Mouse (Mus musculus) embryonic facial prominence, embryonic 14.5 days (tissue): ENCODE measurements around the gene Prune2. TPM values are rescaled to one million over a fixed set of nuclear protein-coding genes. Genes with fewer than 3 reads are reported as not detected.

ENCODE experiments used
- ATAC-seq: fragments of 200-750 bp; cut with Nextera tagmentation; 2 replicates; pipeline ENCODE4 v1.8.0; 2017; ENCODE audit warnings: low read depth, moderate number of reproducible peaks, moderate TSS enrichment
- DNase-seq: peaks from one replicate; pipeline ENCODE4 v3.0.0-alpha.2; 2015; ENCODE audit warnings: low spot score
- H3K27ac ChIP-seq: fragments of 300-500 bp; sonication (generic); replicated peaks from 2 replicates; pipeline ENCODE4 v1.5.1; 2014; ENCODE audit warnings: low read depth, mild to moderate bottlenecking, low read length, moderate library complexity
- H3K27me3 ChIP-seq: fragments of 300-500 bp; sonication (generic); replicated peaks from 2 replicates; pipeline ENCODE4 v1.6.1; 2014; ENCODE audit warnings: low read length; ENCODE audit not compliant: control insufficient read depth, insufficient read depth
- H3K36me3 ChIP-seq: fragments of 300-500 bp; sonication (generic); 2 replicates; pipeline ENCODE4 v1.6.1; 2014; ENCODE audit warnings: low read length, mixed read lengths; ENCODE audit not compliant: control insufficient read depth, insufficient read depth
- H3K4me1 ChIP-seq: fragments of 300-500 bp; sonication (generic); 2 replicates; pipeline ENCODE4 v1.6.1; 2014; ENCODE audit warnings: antibody characterized with exemption, low read length; ENCODE audit not compliant: control insufficient read depth, insufficient read depth
- H3K4me2 ChIP-seq: fragments of 300-500 bp; sonication (generic); 2 replicates; pipeline ENCODE4 v1.6.1; 2014; ENCODE audit warnings: low read depth, mild to moderate bottlenecking, low read length, moderate library complexity, mixed read lengths
- H3K4me3 ChIP-seq: fragments of 300-500 bp; sonication (generic); 2 replicates; pipeline ENCODE4 v1.5.1; 2014; ENCODE audit warnings: low read depth, mild to moderate bottlenecking, low read length
- H3K9ac ChIP-seq: fragments of 300-500 bp; sonication (generic); 2 replicates; pipeline ENCODE4 v1.6.1; 2014; ENCODE audit warnings: low read depth, mild to moderate bottlenecking, low read length, moderate library complexity, mixed read lengths
- H3K9me3 ChIP-seq: fragments of 300-500 bp; sonication (generic); 2 replicates; pipeline ENCODE4 v1.6.1; 2016; ENCODE audit warnings: low read length; ENCODE audit not compliant: control insufficient read depth
- WGBS: fragments of 180-500 bp; shearing (Covaris S2); extraction: QIAGEN DNeasy Blood & Tissue Kit; methylation state at CpG from one replicate; pipeline ENCODE4 v1.1.7; 2014; 5-methylcytosine and 5-hydroxymethylcytosine counted together
- polyA plus RNA-seq: library from polyadenylated mRNA; unstranded; fragments of >200 nt; fragmentation: Nextera tagmentation; extraction: Ambion mirVana; gene quantifications from 2 replicates; pipeline ENCODE4 v1.2.1, GENCODE M21; 2014

Prune2 gene
- polyA plus RNA-seq, 1 experiment from 2014 or later = 5.8 TPM

DNA sequence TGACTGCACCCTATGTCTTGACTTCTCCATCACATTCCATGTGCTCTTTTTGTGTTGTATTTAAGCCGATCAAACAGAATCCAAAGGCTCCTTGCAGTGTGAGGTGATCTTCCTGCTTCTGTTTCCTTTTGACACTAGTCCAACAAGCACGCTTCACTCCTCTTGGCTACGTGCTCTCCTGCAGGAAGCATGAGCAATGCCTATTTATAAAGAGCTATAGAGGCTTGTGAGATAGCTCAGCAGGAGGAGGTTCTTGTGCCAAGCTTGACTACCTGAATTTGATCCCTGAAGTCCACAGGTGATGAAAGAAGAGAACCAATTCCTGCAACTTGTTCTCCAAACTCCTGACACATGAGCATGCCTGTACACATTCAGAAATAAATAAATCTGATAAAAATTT lies 282.6 kb downstream of the Prune2 start:
- WGBS = 76% methylated on average over 3 of the region's 3 CpGs
- H3K4me3 ChIP-seq = no peak overlapping the region
- no peak for ATAC-seq

GRCm38 (mm10) chr19:17240170-17241077 lies 284.5 kb downstream of the Prune2 start:
- Histone ChIP-seq H3K27ac (no peak overlapping the region), H3K9ac (no peak overlapping the region), H3K36me3 (no peaks in the 10 kb centered on the region), H3K9me3 (no peaks in the 10 kb centered on the region), H3K4me3 (no peak overlapping the region), H3K27me3 (no peaks in the 10 kb centered on the region), H3K4me2 (no peak overlapping the region), H3K4me1 (no peaks in the 10 kb centered on the region)
- DNase-seq (no peak), ATAC-seq (no peak)
- WGBS = 84% methylated on average over 7 of the region's 7 CpGs

More for the DNA sequence above, 282.6 kb downstream of the Prune2 start:
- Histone ChIP-seq H3K4me1 (no peaks in the 10 kb centered on the region), H3K9ac (no peak overlapping the region), H3K36me3 (no peaks in the 10 kb centered on the region), H3K4me2 (no peak overlapping the region), H3K27me3 (no peaks in the 10 kb centered on the region), H3K9me3 (no peaks in the 10 kb centered on the region), H3K27ac (no peak overlapping the region)
- DNase-seq = no peak

DNA sequence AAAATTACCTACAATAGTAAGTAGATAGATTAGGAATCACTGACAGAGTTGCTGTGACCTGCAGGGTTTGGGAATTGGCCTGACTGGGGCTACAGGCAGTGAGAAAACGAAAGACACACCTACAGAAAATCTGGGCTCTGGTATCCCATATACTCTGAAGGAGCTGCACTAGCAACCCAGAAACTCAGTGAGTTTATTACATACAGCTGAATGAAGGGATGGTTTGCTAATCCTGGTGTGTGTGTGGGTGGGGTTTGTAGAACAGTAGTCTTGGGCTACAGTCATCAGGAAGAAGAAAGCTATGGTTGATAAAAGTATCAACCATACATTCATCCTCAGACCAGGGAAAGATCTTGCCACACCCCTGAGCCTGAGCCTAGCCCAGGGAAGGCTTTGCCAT lies 285.3 kb downstream of the Prune2 start:
- H3K27me3 ChIP-seq = no peaks in the 10 kb centered on the region
- H3K4me1 ChIP-seq = no peaks in the 10 kb centered on the region
- no peak overlapping the region for H3K4me3 ChIP-seq
- no peaks in the 10 kb centered on the region for H3K9me3 ChIP-seq
- no peak overlapping the region for H3K27ac ChIP-seq
- whole genome bisulfite sequencing = 75% methylated on average over 1 of the region's 1 CpGs
- no peak for ATAC-seq
- H3K9ac ChIP-seq = no peak overlapping the region
- no peaks in the 10 kb centered on the region for H3K36me3 ChIP-seq
- DNase-seq = no peak
- H3K4me2 ChIP-seq = no peak overlapping the region

GRCm38 (mm10) chr19:17242962-17243361 lies 287.0 kb downstream of the Prune2 start:
- 45% methylated on average over 5 of the region's 5 CpGs for WGBS
- no peak overlapping the region for H3K4me3 ChIP-seq
- H3K27ac ChIP-seq = no peak overlapping the region
- no peaks in the 10 kb centered on the region for H3K27me3 ChIP-seq
- DNase-seq (no peak), ATAC-seq (no peak)
- no peaks in the 10 kb centered on the region for H3K36me3 ChIP-seq
- H3K4me1 ChIP-seq = no peaks in the 10 kb centered on the region
- H3K9me3 ChIP-seq = no peaks in the 10 kb centered on the region
- H3K9ac ChIP-seq = no peak overlapping the region
- H3K4me2 ChIP-seq = no peak overlapping the region

- WGBS = 72% methylated on average over 7 of the region's 7 CpGs
- Histone ChIP-seq H3K27me3 (no peaks in the 10 kb centered on the region), H3K9ac (no peak overlapping the region), H3K4me3 (no peak overlapping the region), H3K36me3 (no peaks in the 10 kb centered on the region), H3K27ac (no peak overlapping the region), H3K9me3 (no peaks in the 10 kb centered on the region), H3K4me2 (no peak overlapping the region), H3K4me1 (no peaks in the 10 kb centered on the region)
- ATAC-seq = no peak
- no peak for DNase-seq
These were observed 288.6 kb downstream of the Prune2 start for GRCm38 (mm10) chr19:17244544-17244943.

DNA sequence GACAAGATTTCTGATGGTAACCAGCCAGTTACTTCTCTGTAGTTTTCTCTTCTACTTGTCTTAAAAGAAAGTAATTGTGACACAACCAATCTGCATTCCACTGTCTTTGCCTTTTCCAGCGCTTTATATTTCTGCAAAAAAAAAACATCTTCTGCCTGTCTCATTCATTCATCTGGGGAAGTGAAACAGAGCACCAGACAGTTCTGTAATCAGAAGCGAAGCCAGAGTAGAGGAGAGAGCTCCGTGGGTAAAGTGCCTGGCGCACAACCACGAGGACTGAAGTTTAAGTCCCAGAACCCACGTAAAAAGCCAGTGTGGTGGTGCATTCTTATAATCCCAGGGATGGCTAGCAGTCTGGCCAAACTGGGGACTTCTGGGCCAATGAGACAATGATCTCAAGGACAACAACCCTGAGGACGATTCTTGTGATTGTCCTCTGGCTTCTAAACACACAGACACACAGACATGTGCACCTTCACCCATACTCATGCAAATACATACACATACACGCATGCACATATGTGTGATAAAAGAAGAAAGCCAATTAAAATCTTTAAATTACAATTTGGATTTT lies 291.5 kb downstream of the Prune2 start:
- ATAC-seq (no peak), DNase-seq (no peak)
- no peak overlapping the region for H3K4me3 ChIP-seq
- no peaks in the 10 kb centered on the region for H3K36me3 ChIP-seq
- no peaks in the 10 kb centered on the region for H3K27me3 ChIP-seq
- H3K4me1 ChIP-seq = no peaks in the 10 kb centered on the region
- no peak overlapping the region for H3K27ac ChIP-seq
- no peak overlapping the region for H3K9ac ChIP-seq
- no peak overlapping the region for H3K4me2 ChIP-seq
- no peaks in the 10 kb centered on the region for H3K9me3 ChIP-seq
- WGBS = 79% methylated on average over 8 of the region's 8 CpGs

- H3K27me3 ChIP-seq = no peaks in the 10 kb centered on the region
- DNase-seq = no peak
- H3K4me2 ChIP-seq = no peak overlapping the region
- no peak overlapping the region for H3K27ac ChIP-seq
- H3K9me3 ChIP-seq = no peaks in the 10 kb centered on the region
- H3K4me1 ChIP-seq = no peaks in the 10 kb centered on the region
- WGBS = 68% methylated on average over 9 of the region's 9 CpGs
- H3K9ac ChIP-seq = no peak overlapping the region
- H3K36me3 ChIP-seq = no peaks in the 10 kb centered on the region
- no peak overlapping the region for H3K4me3 ChIP-seq
- no peak for ATAC-seq
These were observed 293.8 kb downstream of the Prune2 start for GRCm38 (mm10) chr19:17249691-17250090.

GRCm38 (mm10) chr19:17250801-17251200 lies 294.9 kb downstream of the Prune2 start:
- Histone ChIP-seq H3K4me1 (no peaks in the 10 kb centered on the region), H3K4me3 (no peak overlapping the region), H3K4me2 (no peak overlapping the region), H3K27ac (no peak overlapping the region), H3K27me3 (no peaks in the 10 kb centered on the region), H3K9ac (no peak overlapping the region), H3K9me3 (no peaks in the 10 kb centered on the region), H3K36me3 (no peaks in the 10 kb centered on the region)
- DNase-seq = no peak
- 79% methylated on average over 7 of the region's 7 CpGs for WGBS
- ATAC-seq = no peak

GRCm38 (mm10) chr19:17251453-17251852 lies 295.5 kb downstream of the Prune2 start:
- Histone ChIP-seq H3K4me2 (no peak overlapping the region), H3K27ac (no peak overlapping the region), H3K36me3 (no peaks in the 10 kb centered on the region), H3K27me3 (no peaks in the 10 kb centered on the region), H3K4me3 (no peak overlapping the region), H3K9ac (no peak overlapping the region), H3K9me3 (no peaks in the 10 kb centered on the region), H3K4me1 (no peaks in the 10 kb centered on the region)
- ATAC-seq (no peak), DNase-seq (no peak)
- WGBS = 84% methylated on average over 8 of the region's 8 CpGs
